In genomic region chr11:43158814-43159213, GRCm38 (mm10) we compare ENCODE assay signal across 20 mouse cellular contexts. TPM values are rescaled to one million over a fixed set of nuclear protein-coding genes. Genes with fewer than 3 reads are reported as not detected.
DNase-seq lines count a peak whose midpoint lies in the region; ATAC-seq and TF ChIP-seq lines count a peak whose summit lies in the region.
"Had no signal": no experiment of that assay in that cellular context is flagged by ENCODE, and none has a peak within 500 bp of the region (broad histone marks: within the 10 kb centered on the region; RNA-seq: fewer than 3 reads in every experiment).

No protein-coding gene starts in this region.

- DNase-seq in kidney, postnatal 14 days, result no peak
- DNase-seq in kidney, postnatal 36 days, result no peak
- no peak for DNase-seq in adrenal gland, postnatal 14 days
- DNase-seq: adrenal gland, adult 2 months; adrenal gland, postnatal 10 days; adrenal gland, postnatal 36 days; cerebellum, adult 11-12 months; cerebellum, adult 2 months; cerebellum, adult 9-10 months; cerebellum, postnatal 10 days; cerebellum, postnatal 25 days had no signal

- no peaks in the 10 kb centered on the region for H3K9me3 ChIP-seq in kidney, embryonic 14.5 days (ENCODE audit: control insufficient read depth, low read length)
- no peaks in the 10 kb centered on the region for H3K9me3 ChIP-seq in kidney, embryonic 16.5 days (ENCODE audit: low read length)
- H3K9me3 ChIP-seq: embryonic facial prominence, embryonic 10.5 days; embryonic facial prominence, embryonic 12.5 days; forebrain, embryonic 13.5 days; forebrain, embryonic 15.5 days had no signal

- no peak overlapping the region for H3K27ac ChIP-seq in kidney, embryonic 14.5 days (ENCODE audit: low read depth, low read length)
- no peak overlapping the region for H3K27ac ChIP-seq in kidney, embryonic 16.5 days (ENCODE audit: low read length)
- H3K27ac ChIP-seq in small intestine, adult 2 months (ENCODE audit: insufficient read depth, low read depth, low read length), result peak overlapping the region; percentile 62
- H3K27ac ChIP-seq: embryonic facial prominence, embryonic 10.5 days; embryonic facial prominence, embryonic 12.5 days; forebrain, embryonic 13.5 days; forebrain, embryonic 15.5 days had no signal

- TF ChIP-seq CTCF in small intestine, adult 2 months (IDR thresholded peaks at IDR 0.05; ENCODE audit: extremely low read depth, insufficient read length, insufficient replicate concordance, low read depth, low read length), result no peak

- WGBS in kidney, embryonic 14.5 days, result 48% methylated on average over 1 of the region's 1 CpGs
- 32% methylated on average over 1 of the region's 1 CpGs for WGBS in kidney, embryonic 16.5 days
- 62% methylated on average over 1 of the region's 1 CpGs for WGBS in small intestine, adult 2 months

- TF ChIP-seq POLR2A in small intestine, adult 2 months (IDR thresholded peaks at IDR 0.05; ENCODE audit: low read depth, low read length), result no peak

- H3K27me3 ChIP-seq in kidney, embryonic 14.5 days (ENCODE audit: control insufficient read depth, insufficient read depth, low read length), result no peaks in the 10 kb centered on the region
- no peaks in the 10 kb centered on the region for H3K27me3 ChIP-seq in kidney, embryonic 16.5 days (ENCODE audit: insufficient read depth, low read length)
- H3K27me3 ChIP-seq in small intestine, adult 2 months (ENCODE audit: control insufficient read depth, insufficient read depth, low read length), result no peaks in the 10 kb centered on the region
- H3K27me3 ChIP-seq: embryonic facial prominence, embryonic 12.5 days; forebrain, embryonic 13.5 days; forebrain, embryonic 15.5 days had no signal

- peak; percentile 50; the same call in 1 of the 2 replicates for ATAC-seq in kidney, embryonic 14.5 days (ENCODE audit: low FRiP score, low TSS enrichment)
- peak; percentile 66; the same call in 1 of the 2 replicates for ATAC-seq in kidney, embryonic 16.5 days (ENCODE audit: low FRiP score, low TSS enrichment)
- ATAC-seq: forebrain, embryonic 13.5 days; forebrain, embryonic 15.5 days had no signal

- no peaks in the 10 kb centered on the region for H3K36me3 ChIP-seq in kidney, embryonic 14.5 days (ENCODE audit: control insufficient read depth, insufficient read depth, low read length)
- no peaks in the 10 kb centered on the region for H3K36me3 ChIP-seq in kidney, embryonic 16.5 days (ENCODE audit: insufficient read depth, low read length)
- H3K36me3 ChIP-seq in small intestine, adult 2 months (ENCODE audit: control insufficient read depth, insufficient read depth, low read length), result peaks cover 9% of the 10 kb centered on the region
- H3K36me3 ChIP-seq: embryonic facial prominence, embryonic 10.5 days; embryonic facial prominence, embryonic 12.5 days; forebrain, embryonic 15.5 days had no signal

- no peaks in the 10 kb centered on the region for H3K4me1 ChIP-seq in kidney, embryonic 14.5 days (ENCODE audit: control insufficient read depth, insufficient read depth, low read length)
- H3K4me1 ChIP-seq in kidney, embryonic 16.5 days (ENCODE audit: insufficient read depth, low read length), result peaks cover 7% of the 10 kb centered on the region; the same call in 1 of the 2 replicates
- peaks cover 11% of the 10 kb centered on the region for H3K4me1 ChIP-seq in small intestine, adult 2 months (ENCODE audit: control insufficient read depth, insufficient read depth, insufficient read length, low read length)
- H3K4me1 ChIP-seq: embryonic facial prominence, embryonic 12.5 days; forebrain, embryonic 13.5 days; forebrain, embryonic 15.5 days had no signal

- no peak overlapping the region for H3K4me3 ChIP-seq in kidney, embryonic 14.5 days (ENCODE audit: low read length)
- no peak overlapping the region for H3K4me3 ChIP-seq in kidney, embryonic 16.5 days (ENCODE audit: low read length)
- peak overlapping the region; percentile 47 for H3K4me3 ChIP-seq in small intestine, adult 2 months (ENCODE audit: low read depth, low read length)
- H3K4me3 ChIP-seq: embryonic facial prominence, embryonic 10.5 days; embryonic facial prominence, embryonic 12.5 days; forebrain, embryonic 13.5 days; forebrain, embryonic 15.5 days had no signal

- no peak overlapping the region for H3K4me2 ChIP-seq in kidney, embryonic 14.5 days (replicated peaks; ENCODE audit: low read depth, low read length)
- no peak overlapping the region for H3K4me2 ChIP-seq in kidney, embryonic 16.5 days (replicated peaks; ENCODE audit: low read depth, low read length)
- H3K4me2 ChIP-seq: embryonic facial prominence, embryonic 12.5 days; forebrain, embryonic 13.5 days; forebrain, embryonic 15.5 days had no signal

- H3K9ac ChIP-seq in kidney, embryonic 14.5 days (ENCODE audit: low read depth, low read length), result no peak overlapping the region
- H3K9ac ChIP-seq in kidney, embryonic 16.5 days (replicated peaks; ENCODE audit: low read length), result no peak overlapping the region
- H3K9ac ChIP-seq: embryonic facial prominence, embryonic 12.5 days; forebrain, embryonic 13.5 days; forebrain, embryonic 15.5 days had no signal

RNA-seq across cellular contexts. Expression of gene Atp10b, which starts 9.1 kb away (rescaled TPM):
- 0.49 and 1.2 TPM in 2 replicates for polyA plus RNA-seq in kidney, embryonic 14.5 days (2014; fragmentation: Nextera tagmentation; extraction: Ambion mirVana)
- polyA plus RNA-seq in kidney, embryonic 16.5 days (2015; fragmentation: Nextera tagmentation; extraction: Ambion mirVana), result 0.90 and 1.1 TPM in 2 replicates
- polyA plus RNA-seq in small intestine, adult 2 months (2012; rRNA removed), result 12.0 and 15.2 TPM in 2 replicates
- 0.07 TPM in 1 of 2 replicates, not detected in the other for total RNA-seq in adrenal gland, postnatal 14 days (2021)
- total RNA-seq: ES-E14, MEL had no signal
- polyA plus RNA-seq: adrenal gland, adult 2 months had no signal
